ENCODE assay signal across 11 mouse cellular contexts in genomic region chr4:135569201-135569600, GRCm38 (mm10). TPM values are rescaled to one million over a fixed set of nuclear protein-coding genes. Genes with fewer than 3 reads are reported as not detected.
DNase-seq lines count a peak whose midpoint lies in the region; ATAC-seq lines count a peak whose summit lies in the region.
"Had no signal": no experiment of that assay in that cellular context is flagged by ENCODE, and none has a peak within 500 bp of the region (broad histone marks: within the 10 kb centered on the region; RNA-seq: fewer than 3 reads in every experiment).

No protein-coding gene starts in this region.

- H3K27ac ChIP-seq in hindbrain, embryonic 12.5 days, result no peak overlapping the region
- no peak overlapping the region for H3K27ac ChIP-seq in hindbrain, embryonic 13.5 days

- no peaks in the 10 kb centered on the region for H3K36me3 ChIP-seq in hindbrain, embryonic 12.5 days
- no peaks in the 10 kb centered on the region for H3K36me3 ChIP-seq in hindbrain, embryonic 13.5 days

- no peak overlapping the region for H3K4me3 ChIP-seq in hindbrain, embryonic 12.5 days
- H3K4me3 ChIP-seq in hindbrain, embryonic 13.5 days, result no peak overlapping the region

- no peak overlapping the region for H3K9ac ChIP-seq in hindbrain, embryonic 12.5 days
- H3K9ac ChIP-seq in hindbrain, embryonic 13.5 days, result no peak overlapping the region

- no peak for ATAC-seq in hindbrain, embryonic 12.5 days (ENCODE audit: low FRiP score)
- no peak for ATAC-seq in hindbrain, embryonic 13.5 days (ENCODE audit: low FRiP score)
- ATAC-seq in megakaryocyte, adult 5-6 weeks (ENCODE audit: poor library complexity, severe bottlenecking), result no peak

- H3K4me2 ChIP-seq in hindbrain, embryonic 12.5 days (replicated peaks), result peak overlapping the region; percentile 46; the same call in 1 of the 2 replicates
- H3K4me2 ChIP-seq in hindbrain, embryonic 13.5 days, result no peak overlapping the region

- peak; percentile 77 for DNase-seq in R1 (ENCODE audit: low read depth, low spot score)
- peak; percentile 31 to 36 for DNase-seq in kidney, adult 8-10 months
- peak; percentile 34 for DNase-seq in naive thymus-derived CD4-positive, alpha-beta T cell, adult 2 months (ENCODE audit: low read depth)
- no peak for DNase-seq in cerebellum, postnatal 10 days
- DNase-seq in left cerebral cortex, adult 9 months (ENCODE audit: low spot score in 2 of 2), result no peak
- DNase-seq: cerebellum, adult 11 months; gastrocnemius, postnatal 10 days had no signal

- peaks cover 56% of the 10 kb centered on the region for H3K4me1 ChIP-seq in hindbrain, embryonic 12.5 days
- peaks cover 85% of the 10 kb centered on the region for H3K4me1 ChIP-seq in hindbrain, embryonic 13.5 days (replicated peaks)

- 9% methylated on average over 11 of the region's 11 CpGs for WGBS in hindbrain, embryonic 12.5 days
- WGBS in hindbrain, embryonic 13.5 days, result 7% methylated on average over 11 of the region's 11 CpGs

- H3K27me3 ChIP-seq in hindbrain, embryonic 12.5 days, result peaks cover 65% of the 10 kb centered on the region
- H3K27me3 ChIP-seq in hindbrain, embryonic 13.5 days, result peaks cover 62% of the 10 kb centered on the region

- H3K9me3 ChIP-seq in hindbrain, embryonic 12.5 days (replicated peaks), result no peaks in the 10 kb centered on the region
- H3K9me3 ChIP-seq in hindbrain, embryonic 13.5 days, result no peaks in the 10 kb centered on the region
- H3K9me3 ChIP-seq: megakaryocyte, embryonic 14.5 days had no signal

RNA-seq across cellular contexts. Expression of gene Grhl3, which starts 4.2 kb away (rescaled TPM):
- 3.7 TPM in 2 replicates for polyA plus RNA-seq in hindbrain, embryonic 12.5 days (2016; fragmentation: Nextera tagmentation; extraction: Ambion mirVana)
- polyA plus RNA-seq in hindbrain, embryonic 13.5 days (2015; fragmentation: Nextera tagmentation; extraction: Ambion mirVana), result 0.90 and 0.93 TPM in 2 replicates
- total RNA-seq in megakaryocyte, adult 5-6 weeks (2015), result not detected in 2 replicates
- not detected in 2 replicates for total RNA-seq in megakaryocyte, adult 5-6 weeks (2017)

Comparison
In these comparisons a context has a peak if more than half of its experiments do, and no peak if none do; other contexts are left out.
1. DNase-seq: peak in R1 (single experiment), kidney, adult 8-10 months (2 of 2) and naive thymus-derived CD4-positive, alpha-beta T cell, adult 2 months (single experiment); none in cerebellum, postnatal 10 days (0 of 2) and left cerebral cortex, adult 9 months (0 of 2).